In the genomic region with DNA sequence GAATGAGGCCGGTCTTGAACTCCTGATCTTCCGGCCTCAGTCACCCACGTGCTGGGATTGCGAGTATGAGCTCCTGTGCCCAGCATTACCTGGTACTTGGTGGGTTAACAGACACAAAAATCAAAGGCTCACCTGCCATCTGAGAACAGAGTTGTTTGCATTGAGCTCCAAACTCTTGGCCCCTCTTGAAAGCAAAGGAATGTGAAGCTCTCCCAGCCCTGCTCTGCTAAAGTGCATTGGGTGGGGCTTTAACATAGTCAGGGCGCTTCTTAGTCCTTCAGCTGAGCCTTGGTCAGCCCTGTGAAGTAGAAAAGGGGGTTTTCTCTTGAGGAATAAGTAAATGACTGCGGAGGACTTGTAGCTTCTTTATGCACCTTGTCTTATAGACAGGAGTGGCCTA, we compare ENCODE assay signal across 16 mouse cellular contexts. TPM values are rescaled to one million over a fixed set of nuclear protein-coding genes. Genes with fewer than 3 reads are reported as not detected.
"Had no signal": no experiment of that assay in that cellular context is flagged by ENCODE, and none has a peak within 500 bp of the region (broad histone marks: within the 10 kb centered on the region; RNA-seq: fewer than 3 reads in every experiment).

No protein-coding gene starts in this region.

- H3K4me3 ChIP-seq: limb, embryonic 12.5 days; liver, embryonic 13.5 days; midbrain, embryonic 10.5 days; myocyte; neural tube, embryonic 15.5 days had no signal

- H3K4me2 ChIP-seq: limb, embryonic 12.5 days; liver, embryonic 13.5 days; neural tube, embryonic 15.5 days had no signal

- ATAC-seq: intestine, postnatal 0 days; liver, postnatal 0 days had no signal

- H3K9me3 ChIP-seq: limb, embryonic 12.5 days; liver, embryonic 13.5 days; midbrain, embryonic 10.5 days; neural tube, embryonic 15.5 days had no signal

- H3K9ac ChIP-seq: limb, embryonic 12.5 days; liver, embryonic 13.5 days; liver, postnatal 0 days; neural tube, embryonic 15.5 days had no signal

- H3K27ac ChIP-seq: limb, embryonic 12.5 days; liver, embryonic 13.5 days; midbrain, embryonic 10.5 days; neural tube, embryonic 15.5 days; stomach, postnatal 0 days had no signal

- H3K27me3 ChIP-seq: limb, embryonic 12.5 days; liver, embryonic 13.5 days; neural tube, embryonic 15.5 days had no signal

- DNase-seq: kidney, postnatal 10 days; layer of hippocampus, adult 9-11 months; liver; liver, embryonic 13.5 days; liver, postnatal 0 days; midbrain, embryonic 14.5 days; right cerebral cortex, adult 18-20 months; thymus, postnatal 4 days had no signal

RNA-seq across cellular contexts. Expression of a gene that starts 37.7 kb away (rescaled TPM):
- total RNA-seq: left cerebral cortex, postnatal 36 days; megakaryocyte, adult 5-6 weeks had no signal
- polyA plus RNA-seq: midbrain, embryonic 14.5 days had no signal
